Mouse (Mus musculus) olfactory bulb, adult 2 months (tissue): ENCODE measurements at regions not wholly inside any gene's neighbourhood (a gene's known extent, or its start where the extent isn't known, plus 50 kb on each side); places are given as distances from the start of the nearest gene placed in this dataset.

Source experiments
- H3K27ac ChIP-seq: fragments of 200-500 bp; 2 replicates; pipeline ENCODE4 v1.5.1; 2012; ENCODE audit warnings: low read depth, low read length; ENCODE audit not compliant: insufficient read depth
- H3K4me1 ChIP-seq: fragments of 200-500 bp; 2 replicates; pipeline ENCODE4 v1.6.1; 2012; ENCODE audit warnings: low read length; ENCODE audit not compliant: control insufficient read depth, insufficient read depth
- H3K4me3 ChIP-seq: fragments of 200-500 bp; 2 replicates; pipeline ENCODE4 v1.5.1; 2012; ENCODE audit warnings: mild to moderate bottlenecking, low read depth, low read length, moderate library complexity; ENCODE audit not compliant: insufficient read depth
- CTCF ChIP-seq: fragments of 200-500 bp; IDR thresholded peaks from 2 replicates; pipeline ENCODE4 v1.5.1; 2012; ENCODE audit warnings: low read depth, mild to moderate bottlenecking, low read length, moderate library complexity; ENCODE audit not compliant: insufficient read depth
- POLR2A ChIP-seq: fragments of 200-500 bp; IDR thresholded peaks from 2 replicates; pipeline ENCODE4 v1.6.1; 2012; ENCODE audit warnings: mild to moderate bottlenecking, low read depth, low read length, moderate library complexity; ENCODE audit not compliant: insufficient read depth
- WGBS: fragments of 180-500 bp; shearing (Covaris S2); methylation state at CpG from one replicate; pipeline ENCODE4 v1.1.7; 2018; 5-methylcytosine and 5-hydroxymethylcytosine counted together

DNA sequence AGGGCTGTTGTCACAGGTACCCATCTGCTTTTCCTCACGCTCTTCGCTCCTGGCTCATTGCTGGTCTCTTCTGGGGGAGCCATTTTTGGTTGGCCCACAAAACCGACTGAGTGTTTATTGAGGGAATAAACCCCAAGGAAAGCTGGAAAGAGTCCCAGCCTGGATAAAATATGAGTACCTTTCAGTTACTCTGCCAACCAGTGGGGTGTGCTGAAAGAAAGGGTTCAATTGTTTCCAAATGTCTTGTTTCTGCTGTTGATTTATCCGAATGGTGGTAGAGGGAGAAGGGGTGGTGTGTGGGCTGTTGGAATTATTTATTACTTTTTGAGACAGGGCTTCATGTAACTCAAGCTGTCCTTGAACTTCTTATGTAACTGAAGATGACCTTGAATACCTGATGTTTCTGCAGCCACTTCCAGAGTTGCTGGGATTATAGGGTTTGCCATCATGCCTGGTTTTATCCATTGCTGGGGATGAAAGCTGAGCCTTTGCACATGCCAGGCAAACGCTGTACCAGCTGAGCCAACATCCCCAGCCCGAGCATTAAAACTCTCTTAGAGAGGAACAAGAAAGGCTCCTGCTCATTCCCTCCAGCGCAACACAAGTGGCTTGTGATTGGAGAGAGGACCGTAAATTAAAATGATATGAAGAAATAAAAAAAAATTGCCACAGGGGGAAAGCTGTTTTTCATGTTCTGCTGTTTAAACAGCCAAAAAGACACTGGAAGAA, 194.1 kb downstream of the Hhipl2 start:
- whole genome bisulfite sequencing = 77% methylated on average over 8 of the region's 8 CpGs
- Histone ChIP-seq H3K27ac (no peak overlapping the region), H3K4me1 (no peaks in the 10 kb centered on the region), H3K4me3 (no peak overlapping the region)
- TF ChIP-seq POLR2A (no peak), CTCF (no peak)

DNA sequence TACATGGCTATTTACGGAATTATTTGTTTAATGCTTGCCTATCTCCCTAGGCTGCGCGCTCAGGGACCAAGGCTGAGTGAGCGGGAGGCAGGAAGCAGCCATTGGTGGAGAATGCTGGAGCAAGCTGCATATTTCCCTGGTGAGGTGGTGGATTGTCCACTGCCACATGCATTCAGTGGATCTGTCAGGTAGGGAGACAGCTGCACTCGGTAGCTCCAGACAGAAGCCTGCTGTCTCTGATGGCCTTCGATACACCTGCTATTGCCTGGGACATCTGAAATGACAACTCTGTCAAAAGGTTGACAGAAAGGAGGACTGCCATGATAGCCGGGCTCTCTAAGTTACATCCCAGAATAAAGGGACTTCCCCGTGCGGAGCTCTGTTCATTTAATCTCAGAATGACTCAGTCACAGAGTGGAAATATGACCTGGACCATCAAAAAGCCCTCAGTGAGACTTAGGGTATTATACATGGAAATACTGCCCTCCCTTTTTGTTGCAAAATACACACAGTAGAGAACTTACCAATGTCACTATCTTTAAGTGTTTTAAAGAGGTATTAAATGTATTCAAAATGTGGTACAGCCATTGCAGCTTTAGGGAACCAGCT, 201.5 kb downstream of the Hhipl2 start:
- Histone ChIP-seq H3K4me1 (peaks cover 3% of the 10 kb centered on the region), H3K4me3 (no peak overlapping the region), H3K27ac (no peak overlapping the region)
- TF ChIP-seq CTCF (no peak), POLR2A (no peak)
- 58% methylated on average over 9 of the region's 9 CpGs for WGBS

- Histone ChIP-seq H3K27ac (no peak overlapping the region), H3K4me1 (peaks cover 3% of the 10 kb centered on the region), H3K4me3 (no peak overlapping the region)
- TF ChIP-seq POLR2A = no peak
- TF ChIP-seq CTCF = no peak
- WGBS = 78% methylated on average over 4 of the region's 4 CpGs
These were observed 204.3 kb downstream of the Hhipl2 start for GRCm38 (mm10) chr1:183622341-183622740.

DNA sequence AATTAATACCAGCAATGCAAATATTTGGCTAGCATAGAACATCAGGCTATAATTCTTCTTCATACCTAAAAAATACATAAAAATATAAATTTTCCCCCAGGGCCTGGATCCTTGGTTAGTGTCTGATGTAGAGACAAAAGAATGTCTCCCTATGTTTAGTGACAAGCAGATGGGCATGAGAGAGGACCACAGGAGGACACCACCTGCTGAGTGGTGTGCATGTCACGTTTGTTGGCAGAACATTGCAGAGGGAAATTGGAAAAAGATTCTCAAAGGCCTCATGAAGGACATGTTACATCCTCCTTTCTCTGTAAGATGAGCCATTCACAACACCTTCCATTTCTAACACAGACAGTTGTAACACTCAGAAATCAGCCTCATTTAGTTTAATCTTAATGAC, 206.3 kb downstream of the Hhipl2 start:
- no peak for TF ChIP-seq CTCF
- no peak for TF ChIP-seq POLR2A
- Histone ChIP-seq H3K27ac (no peak overlapping the region), H3K4me1 (peaks cover 3% of the 10 kb centered on the region), H3K4me3 (no peak overlapping the region)
- 95% methylated on average over 1 of the region's 1 CpGs for WGBS

DNA sequence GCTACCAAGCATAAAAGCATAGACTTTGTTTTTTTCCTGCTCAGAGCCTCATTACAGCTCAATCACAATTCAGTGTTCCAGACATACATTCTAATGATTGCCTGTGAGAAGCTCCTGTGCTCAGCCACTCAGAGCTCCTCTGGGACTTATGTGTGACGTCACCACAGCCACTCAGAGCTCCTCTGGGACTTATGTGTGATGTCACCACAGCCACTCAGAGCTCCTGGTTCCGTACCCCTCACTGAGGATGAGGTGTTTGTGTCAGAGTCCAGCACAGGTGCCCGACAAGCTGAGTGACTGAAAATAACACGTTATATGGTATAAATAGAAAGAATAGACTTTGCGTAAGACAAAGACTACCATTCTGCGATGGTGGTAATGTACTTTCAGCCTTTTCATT, 215.8 kb downstream of the Hhipl2 start:
- H3K4me1 ChIP-seq = no peaks in the 10 kb centered on the region
- 83% methylated on average over 6 of the region's 6 CpGs for WGBS

DNA sequence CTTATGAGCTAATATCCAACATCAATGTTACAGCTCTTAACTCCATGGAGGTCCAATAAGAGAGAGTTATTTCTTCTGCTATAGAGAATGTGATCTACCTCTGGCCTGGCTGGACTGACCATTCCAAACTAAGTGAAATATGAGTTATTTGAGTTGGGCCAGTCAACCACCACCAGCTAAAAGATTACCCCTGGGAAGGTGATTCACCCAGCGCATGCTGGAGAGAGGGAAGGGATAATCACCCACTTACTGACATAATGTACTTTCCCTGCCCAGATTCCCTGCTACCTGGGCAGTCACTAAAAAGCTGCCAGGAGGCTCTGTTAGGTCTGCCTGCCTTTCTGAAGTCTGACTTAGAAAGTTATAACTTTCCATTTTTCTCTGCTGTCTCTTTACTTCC, 216.8 kb downstream of the Hhipl2 start:
- H3K27ac ChIP-seq = no peak overlapping the region
- H3K4me1 ChIP-seq = peaks cover 2% of the 10 kb centered on the region; the same call in 1 of the 2 replicates
- TF ChIP-seq POLR2A = no peak
- no peak for TF ChIP-seq CTCF
- no peak overlapping the region for H3K4me3 ChIP-seq
- 95% methylated on average over 1 of the region's 1 CpGs for WGBS

More for the DNA sequence above, 215.8 kb downstream of the Hhipl2 start:
- TF ChIP-seq CTCF (no peak), POLR2A (no peak)
- H3K27ac ChIP-seq = no peak overlapping the region
- no peak overlapping the region for H3K4me3 ChIP-seq

DNA sequence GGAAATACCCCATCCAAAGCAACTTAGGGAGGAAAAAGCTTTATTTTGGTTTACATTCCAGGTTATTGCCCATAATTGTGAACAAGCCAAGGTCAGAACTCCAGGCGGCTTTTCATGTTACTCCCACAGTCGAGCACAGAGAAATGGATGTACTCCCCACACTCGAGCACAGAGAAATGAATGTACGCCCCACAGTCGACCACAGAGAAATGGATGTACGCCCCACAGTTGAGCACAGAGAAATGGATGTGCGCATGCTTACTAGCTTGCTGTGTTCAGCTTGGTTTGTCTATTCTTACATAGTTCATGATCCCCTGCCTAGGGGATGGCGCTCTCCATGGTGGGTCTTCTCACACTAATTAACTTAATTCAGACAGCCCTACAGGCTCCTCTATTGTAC, 219.2 kb downstream of the Hhipl2 start:
- Histone ChIP-seq H3K4me1 (peaks cover 9% of the 10 kb centered on the region; the same call in 1 of the 2 replicates), H3K27ac (no peak overlapping the region), H3K4me3 (no peak overlapping the region)
- TF ChIP-seq POLR2A (no peak), CTCF (no peak)
- 78% methylated on average over 8 of the region's 8 CpGs for WGBS

- no peak overlapping the region for H3K4me3 ChIP-seq
- no peak for TF ChIP-seq POLR2A
- no peak for TF ChIP-seq CTCF
- H3K27ac ChIP-seq = no peak overlapping the region
- peaks cover 9% of the 10 kb centered on the region; the same call in 1 of the 2 replicates for H3K4me1 ChIP-seq
- WGBS = 52% methylated on average over 7 of the region's 7 CpGs
These were observed 221.3 kb downstream of the Hhipl2 start for GRCm38 (mm10) chr1:183639332-183639731.

GRCm38 (mm10) chr1:183640568-183640967, 222.6 kb downstream of the Hhipl2 start:
- Histone ChIP-seq H3K4me3 (no peak overlapping the region), H3K27ac (no peak overlapping the region), H3K4me1 (peaks cover 9% of the 10 kb centered on the region; the same call in 1 of the 2 replicates)
- TF ChIP-seq POLR2A (no peak), CTCF (no peak)
- 26% methylated on average over 8 of the region's 8 CpGs for WGBS
